Mouse (Mus musculus) MEL (cell line): ENCODE measurements at regions not wholly inside any gene's neighbourhood (a gene's known extent, or its start where the extent isn't known, plus 50 kb on each side); places are given as distances from the start of the nearest gene placed in this dataset.

ENCODE experiments used
- DNase-seq: peaks from one replicate; pipeline ENCODE4 v3.0.0; 2011; ENCODE audit warnings: low read depth, low spot score
- H3K27ac ChIP-seq: 2 replicates; pipeline ENCODE4 v1.5.1; 2012; ENCODE audit warnings: low read depth, mild to moderate bottlenecking, control low read depth, low read length, moderate library complexity; ENCODE audit not compliant: control insufficient read depth
- H3K27me3 ChIP-seq, 2 experiments: fragments of 150-350 bp in 1 of 2; sonication (generic) in 1 of 2; 2 replicates each; pipeline ENCODE4 v1.6.1; 2012; ENCODE audit warnings: low read length in 2 of 2, mild to moderate bottlenecking in 2 of 2, improper control_type of control experiment in 1 of 2, moderate library complexity in 1 of 2; ENCODE audit not compliant: insufficient read depth in 2 of 2, control insufficient read depth in 1 of 2
- H3K36me3 ChIP-seq, 2 experiments: 2 replicates each; pipeline ENCODE4 v1.6.1; 2012 to 2014; ENCODE audit warnings: low read length in 2 of 2, improper control_type of control experiment in 1 of 2, inconsistent platforms in 1 of 2, mild to moderate bottlenecking in 1 of 2; ENCODE audit not compliant: insufficient read depth in 2 of 2, control insufficient read depth in 1 of 2
- H3K4me1 ChIP-seq, 2 experiments: fragments of 150-350 bp in 1 of 2; sonication (generic) in 1 of 2; 2 replicates each; pipeline ENCODE4 v1.6.1; 2012; ENCODE audit warnings: low read length in 2 of 2, improper control_type of control experiment in 1 of 2, mild to moderate bottlenecking in 1 of 2; ENCODE audit not compliant: insufficient read depth in 2 of 2, control insufficient read depth in 1 of 2
- H3K4me3 ChIP-seq, 2 experiments: fragments of 150-350 bp in 1 of 2; sonication (generic) in 1 of 2; 2 replicates each; pipeline ENCODE4 v1.5.1; 2012; ENCODE audit warnings: low read depth in 2 of 2, low read length in 2 of 2, mild to moderate bottlenecking in 2 of 2, moderate library complexity in 2 of 2, control low read depth in 1 of 2, improper control_type of control experiment in 1 of 2; ENCODE audit not compliant: control insufficient read depth in 1 of 2, insufficient read depth in 1 of 2
- H3K79me2 ChIP-seq: 2 replicates; pipeline ENCODE4 v1.6.1; 2012; ENCODE audit warnings: mild to moderate bottlenecking, low read length, moderate library complexity; ENCODE audit not compliant: control insufficient read depth, poor library complexity, insufficient read depth
- H3K9ac ChIP-seq: 2 replicates; pipeline ENCODE4 v1.6.1; 2012; ENCODE audit warnings: low read depth, mild to moderate bottlenecking, control low read depth, low read length, moderate library complexity; ENCODE audit not compliant: control insufficient read depth, poor library complexity, severe bottlenecking
- H3K9me3 ChIP-seq: fragments of 150-350 bp; sonication (generic); replicated peaks from 2 replicates; pipeline ENCODE4 v1.6.1; 2012; ENCODE audit warnings: mild to moderate bottlenecking, low read length, improper control_type of control experiment, moderate library complexity; ENCODE audit not compliant: insufficient read depth
- BHLHE40 ChIP-seq: IDR thresholded peaks from 2 replicates; pipeline ENCODE4 v1.6.1; 2012; ENCODE audit warnings: low read depth, mild to moderate bottlenecking, inconsistent platforms, low read length, improper control_type of control experiment, borderline replicate concordance
- CHD1 ChIP-seq: IDR thresholded peaks from 2 replicates; pipeline ENCODE4 v1.6.1; 2012; ENCODE audit warnings: low read depth, mild to moderate bottlenecking, inconsistent platforms, low read length, improper control_type of control experiment
- CHD2 ChIP-seq: IDR thresholded peaks from 2 replicates; pipeline ENCODE4 v1.6.1; 2011; ENCODE audit warnings: low read length, improper control_type of control experiment
- E2F4 ChIP-seq: IDR thresholded peaks from 2 replicates; pipeline ENCODE4 v1.6.1; 2011; ENCODE audit warnings: low read depth, low read length, improper control_type of control experiment, borderline replicate concordance
- ELF1 ChIP-seq: IDR thresholded peaks from 2 replicates; pipeline ENCODE4 v1.6.1; 2014; ENCODE audit warnings: low read depth, mild to moderate bottlenecking, inconsistent platforms, low read length, improper control_type of control experiment, moderate library complexity
- EP300 ChIP-seq, 2 experiments: IDR thresholded peaks; 2 replicates each; pipeline ENCODE4 v1.6.1; 2011; ENCODE audit warnings: improper control_type of control experiment in 2 of 2, low read length in 2 of 2, low read depth in 1 of 2, mild to moderate bottlenecking in 1 of 2
- ETS1 ChIP-seq: IDR thresholded peaks from 2 replicates; pipeline ENCODE4 v1.6.1; 2012; ENCODE audit warnings: low read depth, mild to moderate bottlenecking, inconsistent platforms, low read length, improper control_type of control experiment, moderate library complexity
- GABPA ChIP-seq: IDR thresholded peaks from 2 replicates; pipeline ENCODE4 v1.6.1; 2012; ENCODE audit warnings: low read depth, mild to moderate bottlenecking, inconsistent platforms, low read length, improper control_type of control experiment, moderate library complexity
- GATA1 ChIP-seq: IDR thresholded peaks from 2 replicates; pipeline ENCODE4 v1.6.1; 2011; ENCODE audit warnings: low read depth, low read length, improper control_type of control experiment
- HCFC1 ChIP-seq: IDR thresholded peaks from 2 replicates; pipeline ENCODE4 v1.6.1; 2012; ENCODE audit warnings: low read depth, mild to moderate bottlenecking, inconsistent platforms, low read length, improper control_type of control experiment, moderate library complexity
- JUND ChIP-seq: IDR thresholded peaks from 2 replicates; pipeline ENCODE4 v1.6.1; 2011; ENCODE audit warnings: low read depth, mild to moderate bottlenecking, improper control_type of control experiment, low read length
- KAT2A ChIP-seq: conservative IDR thresholded peaks from 2 replicates; pipeline ENCODE4 v1.6.1; 2012; ENCODE audit warnings: low read depth, low read length, improper control_type of control experiment, inconsistent platforms
- MAFK ChIP-seq: IDR thresholded peaks from 2 replicates; pipeline ENCODE4 v1.6.1; 2011; ENCODE audit warnings: low read depth, mild to moderate bottlenecking, low read length, improper control_type of control experiment, borderline replicate concordance
- MAX ChIP-seq: IDR thresholded peaks from 2 replicates; pipeline ENCODE4 v1.6.1; 2011; ENCODE audit warnings: low read length, improper control_type of control experiment
- MAZ ChIP-seq: IDR thresholded peaks from 2 replicates; pipeline ENCODE4 v1.6.1; 2012; ENCODE audit warnings: low read depth, mild to moderate bottlenecking, inconsistent platforms, low read length, improper control_type of control experiment
- MEF2A ChIP-seq: IDR thresholded peaks from 2 replicates; pipeline ENCODE4 v1.6.1; 2014; ENCODE audit warnings: low read depth, mild to moderate bottlenecking, inconsistent platforms, low read length, improper control_type of control experiment; ENCODE audit not compliant: poor library complexity, insufficient replicate concordance, severe bottlenecking; ENCODE audit errors: extremely low read depth
- MXI1 ChIP-seq: IDR thresholded peaks from 2 replicates; pipeline ENCODE4 v1.6.1; 2011; ENCODE audit warnings: mild to moderate bottlenecking, low read depth, low read length, improper control_type of control experiment
- MYB ChIP-seq: IDR thresholded peaks from 2 replicates; pipeline ENCODE4 v1.6.1; 2011; ENCODE audit warnings: mild to moderate bottlenecking, low read depth, low read length, improper control_type of control experiment
- MYC ChIP-seq: IDR thresholded peaks from 2 replicates; pipeline ENCODE4 v1.6.1; 2011; ENCODE audit warnings: low read depth, mild to moderate bottlenecking, low read length, improper control_type of control experiment, moderate library complexity
- NRF1 ChIP-seq: IDR thresholded peaks from 2 replicates; pipeline ENCODE4 v1.6.1; 2014; ENCODE audit warnings: low read depth, mild to moderate bottlenecking, inconsistent platforms, low read length, improper control_type of control experiment, moderate library complexity; ENCODE audit not compliant: poor library complexity, insufficient read depth, severe bottlenecking
- POLR2A ChIP-seq, 2 experiments: IDR thresholded peaks; 2 replicates each; pipeline ENCODE4 v1.6.1; 2011 to 2012; ENCODE audit warnings: low read length in 2 of 2, mild to moderate bottlenecking in 2 of 2, control low read depth in 1 of 2, improper control_type of control experiment in 1 of 2, low read depth in 1 of 2, moderate library complexity in 1 of 2; ENCODE audit not compliant: control insufficient read depth in 1 of 2, insufficient read depth in 1 of 2, poor library complexity in 1 of 2
- POLR2AphosphoS2 ChIP-seq: IDR thresholded peaks from 2 replicates; pipeline ENCODE4 v1.6.1; 2011; ENCODE audit warnings: low read length, improper control_type of control experiment
- POLR2AphosphoS5 ChIP-seq: IDR thresholded peaks from 2 replicates; pipeline ENCODE4 v1.6.1; 2012; ENCODE audit warnings: low read depth, borderline replicate concordance, mild to moderate bottlenecking, inconsistent platforms, low read length, moderate library complexity, mixed read lengths
- RAD21 ChIP-seq: IDR thresholded peaks from 2 replicates; pipeline ENCODE4 v1.6.1; 2011; ENCODE audit warnings: mild to moderate bottlenecking, low read depth, low read length, improper control_type of control experiment
- RCOR1 ChIP-seq: IDR thresholded peaks from 2 replicates; pipeline ENCODE4 v1.6.1; 2012; ENCODE audit warnings: low read depth, mild to moderate bottlenecking, inconsistent platforms, low read length, improper control_type of control experiment
- SIN3A ChIP-seq: IDR thresholded peaks from 2 replicates; pipeline ENCODE4 v1.6.1; 2012; ENCODE audit warnings: low read length, improper control_type of control experiment, inconsistent platforms
- SMC3 ChIP-seq: IDR thresholded peaks from 2 replicates; pipeline ENCODE4 v1.6.1; 2011; ENCODE audit warnings: low read depth, low read length, improper control_type of control experiment
- TBP ChIP-seq: IDR thresholded peaks from 2 replicates; pipeline ENCODE4 v1.8.0; 2011; ENCODE audit warnings: low read depth, low read length, improper control_type of control experiment
- TCF12 ChIP-seq: IDR thresholded peaks from 2 replicates; pipeline ENCODE4 v1.6.1; 2014; ENCODE audit warnings: low read depth, mild to moderate bottlenecking, inconsistent platforms, low read length, improper control_type of control experiment, moderate library complexity
- UBTF ChIP-seq: IDR thresholded peaks from 2 replicates; pipeline ENCODE4 v1.6.1; 2012; ENCODE audit warnings: low read depth, mild to moderate bottlenecking, inconsistent platforms, low read length, improper control_type of control experiment, moderate library complexity, borderline replicate concordance; ENCODE audit not compliant: insufficient read depth
- USF1 ChIP-seq: IDR thresholded peaks from 2 replicates; pipeline ENCODE4 v1.6.1; 2014; ENCODE audit warnings: low read depth, mild to moderate bottlenecking, inconsistent platforms, low read length, improper control_type of control experiment, moderate library complexity
- USF2 ChIP-seq, 2 experiments: IDR thresholded peaks; 2 replicates each; pipeline ENCODE4 v1.6.1; 2011 to 2012; ENCODE audit warnings: improper control_type of control experiment in 2 of 2, low read length in 2 of 2, borderline replicate concordance in 1 of 2, inconsistent platforms in 1 of 2, low read depth in 1 of 2, mild to moderate bottlenecking in 1 of 2; ENCODE audit not compliant: insufficient read depth in 1 of 2
- ZC3H11A ChIP-seq: IDR thresholded peaks from 2 replicates; pipeline ENCODE4 v1.6.1; 2012; ENCODE audit warnings: low read depth, mild to moderate bottlenecking, inconsistent platforms, low read length, improper control_type of control experiment
- ZKSCAN1 ChIP-seq: IDR thresholded peaks from 2 replicates; pipeline ENCODE4 v1.6.1; 2012; ENCODE audit warnings: low read depth, mild to moderate bottlenecking, inconsistent platforms, low read length, improper control_type of control experiment, moderate library complexity
- ZMIZ1 ChIP-seq: IDR thresholded peaks from 2 replicates; pipeline ENCODE4 v1.6.1; 2012; ENCODE audit warnings: low read depth, mild to moderate bottlenecking, inconsistent platforms, low read length, improper control_type of control experiment, moderate library complexity
- ZNF384 ChIP-seq: IDR thresholded peaks from 2 replicates; pipeline ENCODE4 v1.6.1; 2012; ENCODE audit warnings: low read depth, mild to moderate bottlenecking, inconsistent platforms, low read length, improper control_type of control experiment

GRCm38 (mm10) chr19:45310944-45311603 lies 52.5 kb upstream of the Btrc start:
- no peak for TF ChIP-seq ZMIZ1
- TF ChIP-seq SMC3, result no peak
- no peak for TF ChIP-seq POLR2AphosphoS5
- no peak for TF ChIP-seq MYC
- no peak for TF ChIP-seq MEF2A
- no peak for TF ChIP-seq KAT2A
- TF ChIP-seq TCF12, result peak; percentile 47; the same call in 1 of the 2 replicates
- TF ChIP-seq NRF1, result no peak
- no peak for TF ChIP-seq TBP
- TF ChIP-seq CHD2, result peak; percentile 25; the same call in 1 of the 2 replicates
- no peak for TF ChIP-seq MYB
- no peak for TF ChIP-seq ZNF384
- TF ChIP-seq JUND, result no peak
- TF ChIP-seq ETS1, result peak; percentile 50; the same call in 1 of the 2 replicates
- TF ChIP-seq MAFK, result no peak
- TF ChIP-seq ELF1, result peak; percentile 65
- TF ChIP-seq SIN3A, result peak; percentile 50; the same call in 1 of the 2 replicates
- 0 out of 2 replicates have a peak, but pooled peaks have one; percentile 30 for TF ChIP-seq RCOR1
- no peak for TF ChIP-seq CHD1
- TF ChIP-seq RAD21, result no peak
- 0 out of 2 replicates have a peak, but pooled peaks have one; percentile 10 for TF ChIP-seq USF1
- peak; percentile 55; the same call in 1 of the 2 replicates for TF ChIP-seq HCFC1
- TF ChIP-seq POLR2AphosphoS2, result no peak
- TF ChIP-seq BHLHE40, result no peak
- no peak for TF ChIP-seq USF2 (IDR thresholded peaks at IDR 0.05; ENCODE audit: borderline replicate concordance in 1 of 2, insufficient read depth in 1 of 2, low read depth in 1 of 2, low read length in 2 of 2)
- TF ChIP-seq GABPA, result no peak
- no peak for TF ChIP-seq ZC3H11A
- TF ChIP-seq MAZ, result peak; percentile 84
- no peak for TF ChIP-seq EP300 (IDR thresholded peaks at IDR 0.05; ENCODE audit: low read depth in 1 of 2, low read length in 2 of 2)
- peak; percentile 38; the same call in 1 of the 2 replicates for TF ChIP-seq MAX
- TF ChIP-seq ZKSCAN1, result no peak
- TF ChIP-seq GATA1, result no peak
- no peak for TF ChIP-seq E2F4
- peak; percentile 48; the same call in 1 of the 2 replicates for TF ChIP-seq MXI1
- TF ChIP-seq POLR2A (IDR thresholded peaks at IDR 0.05; ENCODE audit: control insufficient read depth in 1 of 2, insufficient read depth in 1 of 2, low read depth in 1 of 2, low read length in 2 of 2, poor library complexity in 1 of 2), result peak; percentile 17 to 50; a peak in 1 of 4 replicates
- no peak for TF ChIP-seq UBTF
- DNase-seq, result peak; percentile 91
- Histone ChIP-seq H3K79me2 (no peaks in the 10 kb centered on the region), H3K27me3 (peaks cover 0 to 1% of the 10 kb centered on the region in 2 experiments; a peak in 2 of 4 replicates), H3K9me3 (no peaks in the 10 kb centered on the region), H3K9ac (peak overlapping the region; percentile 60), H3K27ac (no peak overlapping the region), H3K36me3 (peaks cover 0 to 19% of the 10 kb centered on the region in 2 experiments; a peak in 2 of 4 replicates), H3K4me1 (peaks cover 3 to 28% of the 10 kb centered on the region in 2 experiments), H3K4me3 (peak overlapping the region; percentile 56 to 78)
